Mouse (Mus musculus) heart, adult 11 months (tissue): Measurements from ENCODE around the gene Begain.
A peak's percentile ranks its signal among the peaks of the same experiment; 100 is the strongest.

ENCODE experiments used
- DNase-seq: peaks from one replicate; pipeline ENCODE4 v3.0.0; 2022

The Begain gene

GRCm38 (mm10) chr12:109068167-109068653 lies at the start of gene Begain:
TSS of gene Begain (minus strand) at chr12:109068217.
- DNase-seq = no peak

GRCm38 (mm10) chr12:109115707-109116106 lies 47.7 kb upstream of the Begain start:
- peak; percentile 74 for DNase-seq

GRCm38 (mm10) chr12:109115161-109115560 lies 47.1 kb upstream of the Begain start:
- peak; percentile 86 for DNase-seq

GRCm38 (mm10) chr12:109112996-109113592 lies 45.1 kb upstream of the Begain start:
- peak; percentile 56 for DNase-seq

GRCm38 (mm10) chr12:109112354-109112995 lies 44.5 kb upstream of the Begain start:
- peak; percentile 82 for DNase-seq

- DNase-seq = peak; percentile 70
Measured at GRCm38 (mm10) chr12:109108911-109109310, 40.9 kb upstream of the Begain start.

GRCm38 (mm10) chr12:109100381-109100780 lies 32.4 kb upstream of the Begain start:
- DNase-seq = peak; percentile 45

GRCm38 (mm10) chr12:109090456-109091130 lies 22.6 kb upstream of the Begain start:
- no peak for DNase-seq

GRCm38 (mm10) chr12:109090041-109090440 lies 22.0 kb upstream of the Begain start:
- DNase-seq = no peak

GRCm38 (mm10) chr12:109086111-109086510 lies 18.1 kb upstream of the Begain start:
- no peak for DNase-seq

- DNase-seq = peak; percentile 88
Measured at GRCm38 (mm10) chr12:109085674-109086073, 17.7 kb upstream of the Begain start.

- peak; percentile 83 for DNase-seq
Measured at GRCm38 (mm10) chr12:109085046-109085445, 17.0 kb upstream of the Begain start.

GRCm38 (mm10) chr12:109083476-109083875 lies 15.5 kb upstream of the Begain start:
- no peak for DNase-seq

- DNase-seq = no peak
Measured at GRCm38 (mm10) chr12:109077036-109077435, 9.0 kb upstream of the Begain start.

- DNase-seq = no peak
Measured at GRCm38 (mm10) chr12:109074777-109075285, 6.8 kb upstream of the Begain start.

- no peak for DNase-seq
Measured at GRCm38 (mm10) chr12:109074106-109074505, 6.1 kb upstream of the Begain start.

- DNase-seq = no peak
Measured at GRCm38 (mm10) chr12:109071248-109071647, 3.2 kb upstream of the Begain start.

GRCm38 (mm10) chr12:109069751-109070150 lies 1.7 kb upstream of the Begain start:
- no peak for DNase-seq

GRCm38 (mm10) chr12:109068738-109069137 lies 721 bp upstream of the Begain start:
- no peak for DNase-seq

GRCm38 (mm10) chr12:109067561-109068135 lies 369 bp downstream of the Begain start:
- no peak for DNase-seq

- DNase-seq = no peak
Measured at GRCm38 (mm10) chr12:109058660-109059059, 9.4 kb downstream of the Begain start.

- no peak for DNase-seq
Measured at GRCm38 (mm10) chr12:109057736-109058135, 10.3 kb downstream of the Begain start.
